Mouse (Mus musculus): Measurements from ENCODE around the gene Selenon.

DNA sequence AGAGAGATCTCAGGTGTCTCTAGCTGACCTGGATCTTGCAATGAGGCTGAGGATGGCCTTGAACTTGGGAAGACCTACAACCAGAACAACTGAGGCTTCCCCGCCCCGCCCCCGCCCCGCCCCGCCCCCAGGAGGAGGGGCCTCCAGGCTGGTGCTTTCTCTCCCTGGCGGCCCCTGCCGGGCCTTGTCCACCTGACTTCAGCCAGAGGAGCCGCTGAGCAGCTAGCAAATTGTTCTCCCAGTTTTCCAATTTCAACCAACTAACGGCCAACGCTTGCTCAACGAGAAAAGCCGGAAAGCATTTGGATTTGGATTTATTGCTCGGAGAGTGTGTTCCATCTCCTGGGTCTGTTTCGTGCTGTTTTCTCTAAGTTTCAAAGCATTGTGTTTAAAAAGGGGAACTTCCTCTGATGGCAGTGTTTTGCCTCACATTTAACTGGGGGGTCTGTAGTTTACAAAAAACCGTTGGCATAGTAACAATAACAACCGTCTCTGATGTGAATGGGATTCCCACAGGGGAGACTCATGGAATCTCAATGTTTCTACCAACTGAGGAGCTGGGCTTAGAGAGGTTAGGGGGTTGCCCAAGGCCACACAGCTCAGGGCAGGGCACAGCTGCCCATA lies 5.8 kb upstream of the Selenon start:
- no peak for TF ChIP-seq POLR2AphosphoS5 (IDR thresholded peaks at IDR 0.05; ENCODE audit: insufficient replicate concordance, low read depth, low read length)
- TF ChIP-seq CTCF (IDR thresholded peaks at IDR 0.05; ENCODE audit: low read depth, low read length) = no peak
- TF ChIP-seq TAL1 (conservative IDR thresholded peaks at IDR 0.05; ENCODE audit: low read depth, low read length) = no peak

Data from G1E (cell line).